Mouse (Mus musculus) lung, embryonic 14.5 days (tissue): ENCODE results near the gene Lrrc74b. TPM values are rescaled to one million over a fixed set of nuclear protein-coding genes. Genes with fewer than 3 reads are reported as not detected.

Experiments used
- ATAC-seq: fragments of 200-750 bp; cut with Nextera tagmentation; 2 replicates; pipeline ENCODE4 v1.8.0; 2017; ENCODE audit warnings: mild to moderate bottlenecking, moderate TSS enrichment, moderate library complexity; ENCODE audit not compliant: insufficient read depth
- DNase-seq: peaks from one replicate; pipeline ENCODE4 v3.0.0-alpha.2; 2015
- H3K27ac ChIP-seq: fragments of 300-500 bp; sonication (generic); 2 replicates; pipeline ENCODE4 v1.5.1; 2014; ENCODE audit warnings: low read depth, mild to moderate bottlenecking, moderate library complexity
- H3K27me3 ChIP-seq: fragments of 300-500 bp; sonication (generic); 2 replicates; pipeline ENCODE4 v1.6.1; 2014; ENCODE audit warnings: low read length, control low read depth; ENCODE audit not compliant: insufficient read depth
- H3K36me3 ChIP-seq: fragments of 300-500 bp; sonication (generic); 2 replicates; pipeline ENCODE4 v1.6.1; 2014; ENCODE audit warnings: control low read depth; ENCODE audit not compliant: insufficient read depth
- H3K4me1 ChIP-seq: fragments of 300-500 bp; sonication (generic); 2 replicates; pipeline ENCODE4 v1.6.1; 2014; ENCODE audit warnings: antibody characterized with exemption, control low read depth; ENCODE audit not compliant: insufficient read depth
- H3K4me2 ChIP-seq: fragments of 300-500 bp; sonication (generic); 2 replicates; pipeline ENCODE4 v1.6.1; 2014; ENCODE audit warnings: mild to moderate bottlenecking
- H3K4me3 ChIP-seq: fragments of 300-500 bp; sonication (generic); 2 replicates; pipeline ENCODE4 v1.5.1; 2014; ENCODE audit warnings: low read depth, low read length
- H3K9ac ChIP-seq: fragments of 300-500 bp; sonication (generic); 2 replicates; pipeline ENCODE4 v1.6.1; 2014
- H3K9me3 ChIP-seq: fragments of 300-500 bp; sonication (generic); 2 replicates; pipeline ENCODE4 v1.6.1; 2016; ENCODE audit warnings: low read depth, low read length, control low read depth
- CTCF ChIP-seq: IDR thresholded peaks from 2 replicates; pipeline ENCODE4 v1.5.1; 2016; ENCODE audit warnings: antibody characterized with exemption, low read depth
- WGBS: fragments of 180-500 bp; shearing (Covaris S2); extraction: QIAGEN DNeasy Blood & Tissue Kit; methylation state at CpG from one replicate; pipeline ENCODE4 v1.1.7; 2014; 5-methylcytosine and 5-hydroxymethylcytosine counted together
- polyA plus RNA-seq: library from polyadenylated mRNA; unstranded; fragments of >200 nt; fragmentation: Nextera tagmentation; extraction: Ambion mirVana; gene quantifications from 2 replicates; pipeline ENCODE4 v1.2.1, GENCODE M21; 2014

Gene Lrrc74b
- polyA plus RNA-seq, 1 experiment from 2014 or later = 0.42 TPM

GRCm38 (mm10) chr16:17553910-17554685 is 6.9 kb downstream of the Lrrc74b start:
- no peaks in the 10 kb centered on the region for H3K27me3 ChIP-seq
- DNase-seq = peak; percentile 83
- WGBS = 9% methylated on average over 18 of the region's 18 CpGs
- H3K27ac ChIP-seq = peak overlapping the region; percentile 59
- ATAC-seq = peak; percentile 91
- H3K4me1 ChIP-seq = peaks cover 11% of the 10 kb centered on the region; the same call in 1 of the 2 replicates
- H3K36me3 ChIP-seq = no peaks in the 10 kb centered on the region
- TF ChIP-seq CTCF = no peak
- no peak overlapping the region; the same call in 1 of the 2 replicates for H3K9ac ChIP-seq
- no peak overlapping the region; the same call in none of the 2 replicates for H3K4me3 ChIP-seq
- H3K4me2 ChIP-seq = peak overlapping the region; percentile 52
- no peaks in the 10 kb centered on the region for H3K9me3 ChIP-seq

DNA sequence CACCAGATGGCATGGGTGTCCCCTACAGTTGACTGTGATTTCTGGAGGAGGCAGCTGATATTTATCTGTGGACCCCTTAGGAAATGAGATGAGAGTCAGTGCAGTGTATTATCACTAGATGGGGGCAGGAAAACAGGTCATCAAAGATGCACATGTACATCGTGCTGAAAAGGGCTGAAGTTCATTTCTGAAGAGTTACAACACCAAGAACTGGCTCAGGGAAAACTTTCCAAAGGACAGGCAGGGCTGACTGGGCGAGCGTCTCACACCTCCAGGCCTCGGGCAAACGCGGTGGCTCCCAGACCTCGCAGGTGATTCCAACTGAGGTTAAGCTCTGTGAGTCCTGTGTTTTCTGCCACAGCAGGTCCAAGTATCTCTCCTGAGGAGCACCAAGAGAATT is 8.2 kb downstream of the Lrrc74b start:
- H3K4me1 ChIP-seq = 0 out of 2 replicates have a peak, but pooled peaks cover 4% of the 10 kb centered on the region
- no peak overlapping the region for H3K9ac ChIP-seq
- no peak overlapping the region for H3K27ac ChIP-seq
- 57% methylated on average over 7 of the region's 7 CpGs for WGBS
- no peak for TF ChIP-seq CTCF
- ATAC-seq (no peak), DNase-seq (no peak)
- H3K4me2 ChIP-seq = no peak overlapping the region
- H3K36me3 ChIP-seq = no peaks in the 10 kb centered on the region
- H3K4me3 ChIP-seq = no peak overlapping the region
- no peaks in the 10 kb centered on the region for H3K27me3 ChIP-seq
- no peaks in the 10 kb centered on the region for H3K9me3 ChIP-seq

GRCm38 (mm10) chr16:17542632-17543031 is 18.4 kb downstream of the Lrrc74b start:
- Histone ChIP-seq H3K36me3 (no peaks in the 10 kb centered on the region), H3K27me3 (no peaks in the 10 kb centered on the region), H3K9me3 (no peaks in the 10 kb centered on the region), H3K4me2 (no peak overlapping the region), H3K27ac (no peak overlapping the region), H3K4me1 (no peaks in the 10 kb centered on the region), H3K9ac (no peak overlapping the region), H3K4me3 (no peak overlapping the region)
- DNase-seq = no peak
- no peak for TF ChIP-seq CTCF
- WGBS = 61% methylated on average over 2 of the region's 2 CpGs
- ATAC-seq = no peak

GRCm38 (mm10) chr16:17536584-17536983 is 24.5 kb downstream of the Lrrc74b start:
- DNase-seq (no peak), ATAC-seq (no peak)
- H3K9ac ChIP-seq = no peak overlapping the region
- H3K4me3 ChIP-seq = no peak overlapping the region
- no peak overlapping the region for H3K4me2 ChIP-seq
- no peak overlapping the region for H3K27ac ChIP-seq
- H3K4me1 ChIP-seq = peaks cover 2% of the 10 kb centered on the region; the same call in 1 of the 2 replicates
- H3K9me3 ChIP-seq = no peaks in the 10 kb centered on the region
- no peak for TF ChIP-seq CTCF
- no peaks in the 10 kb centered on the region for H3K36me3 ChIP-seq
- no peaks in the 10 kb centered on the region for H3K27me3 ChIP-seq
- WGBS = 87% methylated on average over 3 of the region's 3 CpGs

GRCm38 (mm10) chr16:17532676-17533329 is 28.2 kb downstream of the Lrrc74b start:
- H3K36me3 ChIP-seq = peaks cover 14% of the 10 kb centered on the region
- no peak overlapping the region for H3K9ac ChIP-seq
- WGBS = 67% methylated on average over 14 of the region's 14 CpGs
- no peak overlapping the region for H3K4me3 ChIP-seq
- no peaks in the 10 kb centered on the region for H3K9me3 ChIP-seq
- DNase-seq (no peak), ATAC-seq (no peak)
- H3K27ac ChIP-seq = no peak overlapping the region
- H3K27me3 ChIP-seq = no peaks in the 10 kb centered on the region
- no peak overlapping the region for H3K4me2 ChIP-seq
- no peak for TF ChIP-seq CTCF
- H3K4me1 ChIP-seq = peaks cover 11% of the 10 kb centered on the region; the same call in 1 of the 2 replicates

DNA sequence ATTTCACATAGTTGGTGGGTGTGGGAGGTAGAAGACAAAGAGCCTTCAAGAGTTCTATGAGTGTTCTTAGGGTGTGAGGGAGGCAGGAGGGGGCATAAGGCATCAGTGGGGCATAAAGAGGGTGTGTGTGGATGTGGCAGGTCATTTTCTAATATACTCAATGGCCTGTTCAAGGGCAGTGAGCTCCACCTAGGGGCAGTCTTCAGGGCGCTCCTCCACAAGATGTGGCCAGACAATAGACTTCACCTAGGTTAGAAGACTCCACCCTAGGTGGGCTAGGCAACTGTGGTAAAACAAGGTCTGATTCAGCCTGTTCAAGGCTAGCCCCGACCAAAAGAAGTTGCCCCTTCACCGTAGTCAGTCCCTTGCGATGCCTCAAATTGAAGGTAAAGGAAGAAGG is 28.8 kb downstream of the Lrrc74b start:
- H3K4me3 ChIP-seq = no peak overlapping the region
- 50% methylated on average over 4 of the region's 4 CpGs for WGBS
- ATAC-seq (no peak), DNase-seq (peak; percentile 33)
- no peak overlapping the region for H3K27ac ChIP-seq
- TF ChIP-seq CTCF = peak; percentile 49
- peaks cover 11% of the 10 kb centered on the region; the same call in 1 of the 2 replicates for H3K4me1 ChIP-seq
- H3K9me3 ChIP-seq = no peaks in the 10 kb centered on the region
- H3K36me3 ChIP-seq = peaks cover 19% of the 10 kb centered on the region
- H3K4me2 ChIP-seq = peak overlapping the region; percentile 93; the same call in 1 of the 2 replicates
- no peak overlapping the region for H3K9ac ChIP-seq
- no peaks in the 10 kb centered on the region for H3K27me3 ChIP-seq
